Mouse (Mus musculus): Measurements from ENCODE around the gene Cmss1. TPM values are rescaled to one million over a fixed set of nuclear protein-coding genes. Genes with fewer than 3 reads are reported as not detected.

The Cmss1 gene
- polyA plus RNA-seq, 2 experiments, result 6.0 to 23.0 TPM

GRCm38 (mm10) chr16:57479776-57480175, 126.9 kb downstream of the Cmss1 start:
- no peaks in the 10 kb centered on the region for H3K36me3 ChIP-seq (replicated peaks; ENCODE audit: control insufficient read depth, insufficient read depth, low read depth)
- TF ChIP-seq CTCF (IDR thresholded peaks at IDR 0.05; ENCODE audit: low read depth) (no peak), EP300 (IDR thresholded peaks at IDR 0.05; ENCODE audit: low read depth) (no peak)
- ATAC-seq (ENCODE audit: insufficient read depth) (no peak), DNase-seq (ENCODE audit: low read depth in 3 of 3, low spot score in 3 of 3) (no peak)
- H3K27me3 ChIP-seq (ENCODE audit: control insufficient read depth, insufficient read depth, low read length), result no peaks in the 10 kb centered on the region
- peaks cover 0 to 4% of the 10 kb centered on the region in 2 experiments; a peak in 1 of 4 replicates for H3K4me1 ChIP-seq (replicated peaks; ENCODE audit: control insufficient read depth in 2 of 2, insufficient read depth in 2 of 2, low read length in 1 of 2)
- H3K4me3 ChIP-seq (ENCODE audit: insufficient read depth in 1 of 2, low read depth in 2 of 2, low read length in 2 of 2), result no peak overlapping the region
- no peaks in the 10 kb centered on the region for H3K9me3 ChIP-seq (ENCODE audit: control insufficient read depth, low read length)
- no peak overlapping the region for H3K27ac ChIP-seq
- WGBS (ENCODE audit: insufficient replicate concordance), result 70% methylated on average over 5 of the region's 5 CpGs
- no peak overlapping the region for H3K9ac ChIP-seq (replicated peaks)
- no peak overlapping the region for H3K4me2 ChIP-seq (ENCODE audit: low read depth)

DNA sequence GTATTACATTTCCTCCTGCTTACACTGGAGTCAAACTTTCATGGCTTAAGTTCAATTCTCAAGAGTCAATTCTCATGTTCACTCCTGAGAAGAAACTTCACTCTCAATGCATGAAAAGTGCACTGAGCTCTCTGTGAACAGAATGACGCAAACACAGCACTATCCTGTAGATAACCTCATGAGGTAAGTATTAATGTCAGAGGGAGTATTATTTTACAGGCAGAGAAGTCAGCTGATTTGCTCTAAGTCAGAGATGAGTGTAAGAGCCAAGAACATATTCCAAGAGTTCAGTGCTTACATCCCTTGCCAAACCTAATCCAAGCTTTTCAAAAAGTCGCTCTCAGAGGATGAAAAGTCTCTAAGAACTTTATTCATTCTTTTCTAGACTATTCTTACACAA, 128.2 kb downstream of the Cmss1 start:
- TF ChIP-seq CTCF (IDR thresholded peaks at IDR 0.05; ENCODE audit: low read depth) (no peak), EP300 (IDR thresholded peaks at IDR 0.05; ENCODE audit: low read depth) (no peak)
- Histone ChIP-seq H3K4me2 (ENCODE audit: low read depth) (no peak overlapping the region), H3K27me3 (ENCODE audit: control insufficient read depth, insufficient read depth, low read length) (no peaks in the 10 kb centered on the region), H3K4me1 (replicated peaks; ENCODE audit: control insufficient read depth in 2 of 2, insufficient read depth in 2 of 2, low read length in 1 of 2) (peaks cover 0 to 4% of the 10 kb centered on the region in 2 experiments; a peak in 1 of 4 replicates), H3K36me3 (replicated peaks; ENCODE audit: control insufficient read depth, insufficient read depth, low read depth) (no peaks in the 10 kb centered on the region), H3K4me3 (ENCODE audit: insufficient read depth in 1 of 2, low read depth in 2 of 2, low read length in 2 of 2) (no peak overlapping the region), H3K9me3 (ENCODE audit: control insufficient read depth, low read length) (no peaks in the 10 kb centered on the region), H3K9ac (replicated peaks) (no peak overlapping the region), H3K27ac (no peak overlapping the region)
- ATAC-seq (ENCODE audit: insufficient read depth) (no peak), DNase-seq (ENCODE audit: low read depth in 3 of 3, low spot score in 3 of 3) (no peak)
- 66% methylated on average over 2 of the region's 2 CpGs for WGBS (ENCODE audit: insufficient replicate concordance)

- TF ChIP-seq CTCF (IDR thresholded peaks at IDR 0.05; ENCODE audit: low read depth), result no peak
- TF ChIP-seq EP300 (IDR thresholded peaks at IDR 0.05; ENCODE audit: low read depth), result no peak
- no peak for DNase-seq (ENCODE audit: low read depth in 3 of 3, low spot score in 3 of 3)
- 62% methylated on average over 10 of the region's 10 CpGs for WGBS (ENCODE audit: insufficient replicate concordance)
Observed at GRCm38 (mm10) chr16:57473415-57474085, 133.1 kb downstream of the Cmss1 start.

DNA sequence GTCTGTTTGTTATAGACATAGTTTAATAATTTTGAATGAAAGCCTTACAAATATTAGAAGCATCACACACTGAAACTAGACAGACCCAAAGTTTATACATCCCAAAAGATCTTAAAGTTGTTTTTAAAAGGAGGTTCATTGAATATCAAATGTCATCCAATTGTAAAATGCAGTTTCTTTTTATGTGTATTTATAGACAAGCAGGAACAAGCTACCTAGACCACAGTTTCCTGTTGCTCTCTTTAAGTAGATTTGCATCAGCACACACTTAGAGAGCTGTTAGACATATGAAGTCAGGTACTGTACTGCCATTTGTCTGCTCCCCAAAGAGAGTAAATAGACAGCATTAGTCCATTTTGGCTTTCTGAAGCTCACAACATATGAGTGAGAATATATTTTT, 135.6 kb downstream of the Cmss1 start:
- Histone ChIP-seq H3K27ac (no peak overlapping the region), H3K4me3 (ENCODE audit: insufficient read depth in 1 of 2, low read depth in 2 of 2, low read length in 2 of 2) (no peak overlapping the region), H3K36me3 (replicated peaks; ENCODE audit: control insufficient read depth, insufficient read depth, low read depth) (no peaks in the 10 kb centered on the region), H3K9ac (replicated peaks) (no peak overlapping the region), H3K27me3 (ENCODE audit: control insufficient read depth, insufficient read depth, low read length) (no peaks in the 10 kb centered on the region), H3K9me3 (ENCODE audit: control insufficient read depth, low read length) (no peaks in the 10 kb centered on the region), H3K4me2 (ENCODE audit: low read depth) (no peak overlapping the region), H3K4me1 (replicated peaks; ENCODE audit: control insufficient read depth in 2 of 2, insufficient read depth in 2 of 2, low read length in 1 of 2) (no peaks in the 10 kb centered on the region; a peak in 1 of 4 replicates)
- ATAC-seq (ENCODE audit: insufficient read depth), result no peak
- no peak for DNase-seq (ENCODE audit: low read depth in 3 of 3, low spot score in 3 of 3)
- no peak for TF ChIP-seq EP300 (IDR thresholded peaks at IDR 0.05; ENCODE audit: low read depth)

More at GRCm38 (mm10) chr16:57473415-57474085, 133.1 kb downstream of the Cmss1 start:
- no peaks in the 10 kb centered on the region for H3K27me3 ChIP-seq (ENCODE audit: control insufficient read depth, insufficient read depth, low read length)
- no peaks in the 10 kb centered on the region for H3K36me3 ChIP-seq (replicated peaks; ENCODE audit: control insufficient read depth, insufficient read depth, low read depth)
- H3K4me1 ChIP-seq (replicated peaks; ENCODE audit: control insufficient read depth in 2 of 2, insufficient read depth in 2 of 2, low read length in 1 of 2), result no peaks in the 10 kb centered on the region; a peak in 1 of 4 replicates
- no peak overlapping the region for H3K9ac ChIP-seq (replicated peaks)
- H3K9me3 ChIP-seq (ENCODE audit: control insufficient read depth, low read length), result no peaks in the 10 kb centered on the region
- no peak overlapping the region for H3K27ac ChIP-seq
- ATAC-seq (ENCODE audit: insufficient read depth), result no peak
- H3K4me3 ChIP-seq (ENCODE audit: insufficient read depth in 1 of 2, low read depth in 2 of 2, low read length in 2 of 2), result no peak overlapping the region
- H3K4me2 ChIP-seq (ENCODE audit: low read depth), result no peak overlapping the region

- H3K4me3 ChIP-seq (ENCODE audit: insufficient read depth in 1 of 2, low read depth in 2 of 2, low read length in 2 of 2), result no peak overlapping the region
- H3K27ac ChIP-seq, result no peak overlapping the region
- H3K36me3 ChIP-seq (replicated peaks; ENCODE audit: control insufficient read depth, insufficient read depth, low read depth), result no peaks in the 10 kb centered on the region
- no peak overlapping the region for H3K9ac ChIP-seq (replicated peaks)
- no peaks in the 10 kb centered on the region for H3K9me3 ChIP-seq (ENCODE audit: control insufficient read depth, low read length)
- TF ChIP-seq CTCF (IDR thresholded peaks at IDR 0.05; ENCODE audit: low read depth), result no peak
- TF ChIP-seq EP300 (IDR thresholded peaks at IDR 0.05; ENCODE audit: low read depth), result no peak
- H3K4me2 ChIP-seq (ENCODE audit: low read depth), result no peak overlapping the region
- WGBS (ENCODE audit: insufficient replicate concordance), result 53% methylated on average over 12 of the region's 12 CpGs
- no peaks in the 10 kb centered on the region for H3K27me3 ChIP-seq (ENCODE audit: control insufficient read depth, insufficient read depth, low read length)
- H3K4me1 ChIP-seq (replicated peaks; ENCODE audit: control insufficient read depth in 2 of 2, insufficient read depth in 2 of 2, low read length in 1 of 2), result no peaks in the 10 kb centered on the region; a peak in 1 of 4 replicates
- DNase-seq (ENCODE audit: low read depth in 3 of 3, low spot score in 3 of 3) (no peak), ATAC-seq (ENCODE audit: insufficient read depth) (no peak)
Observed at GRCm38 (mm10) chr16:57470286-57470830, 136.3 kb downstream of the Cmss1 start.
